Comparison of ENCODE assay signal across 11 mouse cellular contexts in genomic region chr5:110142309-110142708, GRCm38 (mm10). TPM values are rescaled to one million over a fixed set of nuclear protein-coding genes. Genes with fewer than 3 reads are reported as not detected.
A peak's percentile ranks its signal among the peaks of the same experiment; 100 is the strongest.
DNase-seq lines count a peak whose midpoint lies in the region; ATAC-seq and TF ChIP-seq lines count a peak whose summit lies in the region.
"Had no signal": no experiment of that assay in that cellular context is flagged by ENCODE, and none has a peak within 500 bp of the region (broad histone marks: within the 10 kb centered on the region; RNA-seq: fewer than 3 reads in every experiment).

No protein-coding gene starts in this region.

- no peak overlapping the region for H3K27ac ChIP-seq in liver, adult 2 months (replicated peaks; ENCODE audit: insufficient read depth, low read depth, low read length)
- H3K27ac ChIP-seq in liver, embryonic 12.5 days = no peak overlapping the region
- no peak overlapping the region for H3K27ac ChIP-seq in limb, embryonic 10.5 days
- H3K27ac ChIP-seq: heart, embryonic 15.5 days; neural tube, embryonic 15.5 days had no signal

- no peak for TF ChIP-seq POLR2A in liver, adult 2 months (IDR thresholded peaks at IDR 0.05; ENCODE audit: extremely low read depth, insufficient read depth, low read length)

- H3K4me3 ChIP-seq in liver, adult 2 months (ENCODE audit: insufficient read depth, low read depth, low read length) = no peak overlapping the region
- H3K4me3 ChIP-seq in liver, embryonic 12.5 days = no peak overlapping the region
- no peak overlapping the region for H3K4me3 ChIP-seq in limb, embryonic 10.5 days
- H3K4me3 ChIP-seq: heart, embryonic 15.5 days; neural tube, embryonic 15.5 days had no signal

- no peaks in the 10 kb centered on the region; the same call in 1 of the 2 replicates for H3K79me2 ChIP-seq in liver, adult 2 months (ENCODE audit: control insufficient read depth, insufficient read depth, low read length)

- no peak for ATAC-seq in liver, embryonic 12.5 days
- no peak for ATAC-seq in CD4-positive, CD25-positive, alpha-beta regulatory T cell, adult 4 months

- H3K27me3 ChIP-seq in liver, adult 2 months (ENCODE audit: control insufficient read depth, insufficient read depth, low read length) = no peaks in the 10 kb centered on the region
- no peaks in the 10 kb centered on the region for H3K27me3 ChIP-seq in liver, embryonic 12.5 days (replicated peaks)
- H3K27me3 ChIP-seq in limb, embryonic 10.5 days (ENCODE audit: low read depth, poor library complexity, severe bottlenecking) = no peaks in the 10 kb centered on the region
- H3K27me3 ChIP-seq: heart, embryonic 15.5 days; neural tube, embryonic 15.5 days had no signal

- peak; percentile 12 for DNase-seq in gastrocnemius, postnatal 14 days
- no peak for DNase-seq in gastrocnemius, postnatal 36 days
- peak; percentile 8 for DNase-seq in liver, adult 2 months (ENCODE audit: extremely low read depth, low read depth, low spot score)
- DNase-seq in fibroblast of lung, adult 2 months (ENCODE audit: low read depth) = peak; percentile 68
- no peak for DNase-seq in retina, embryonic 14.5 days (ENCODE audit: low spot score)
- DNase-seq in limb, embryonic 10.5 days (ENCODE audit: low spot score) = no peak
- DNase-seq: layer of hippocampus, postnatal 36 days had no signal

- no peaks in the 10 kb centered on the region for H3K9me3 ChIP-seq in liver, embryonic 12.5 days (replicated peaks)
- no peaks in the 10 kb centered on the region for H3K9me3 ChIP-seq in limb, embryonic 10.5 days (replicated peaks)
- H3K9me3 ChIP-seq: heart, embryonic 15.5 days; neural tube, embryonic 15.5 days had no signal

- WGBS in liver, adult 2 months = 89% methylated on average over 2 of the region's 2 CpGs
- WGBS in liver, embryonic 12.5 days (ENCODE audit: insufficient replicate concordance) = 78% methylated on average over 2 of the region's 2 CpGs
- 92% methylated on average over 2 of the region's 2 CpGs for WGBS in limb, embryonic 10.5 days

- peaks cover 43% of the 10 kb centered on the region for H3K36me3 ChIP-seq in liver, adult 2 months (ENCODE audit: control insufficient read depth, insufficient read depth, low read length)
- H3K36me3 ChIP-seq in liver, embryonic 12.5 days = peaks cover 87% of the 10 kb centered on the region
- peaks cover 69% of the 10 kb centered on the region for H3K36me3 ChIP-seq in limb, embryonic 10.5 days

- no peak overlapping the region for H3K9ac ChIP-seq in liver, adult 2 months (ENCODE audit: low read depth, low read length)
- H3K9ac ChIP-seq in liver, embryonic 12.5 days = no peak overlapping the region
- H3K9ac ChIP-seq: heart, embryonic 15.5 days; neural tube, embryonic 15.5 days had no signal

- intact Hi-C loops in gastrocnemius, postnatal 14 days (cut with DNase I; ENCODE audit: low total_unique reads) = no loop called here
- intact Hi-C loops in gastrocnemius, postnatal 36 days (cut with DNase I) = no loop called here

- H3K4me1 ChIP-seq in liver, adult 2 months (ENCODE audit: control insufficient read depth, insufficient read depth, low read length) = no peaks in the 10 kb centered on the region
- peaks cover 11% of the 10 kb centered on the region for H3K4me1 ChIP-seq in liver, embryonic 12.5 days
- no peaks in the 10 kb centered on the region for H3K4me1 ChIP-seq in limb, embryonic 10.5 days

- no peak overlapping the region for H3K4me2 ChIP-seq in liver, embryonic 12.5 days
- H3K4me2 ChIP-seq: heart, embryonic 15.5 days; neural tube, embryonic 15.5 days had no signal

- TF ChIP-seq CTCF in liver, adult 2 months (IDR thresholded peaks at IDR 0.05; ENCODE audit: low read depth, low read length) = no peak

RNA-seq across cellular contexts. Expression of gene Chfr, which starts 6.7 kb away (rescaled TPM):
- 10 to 100 TPM; 13.1 TPM for total RNA-seq in gastrocnemius, postnatal 14 days (2021)
- 10 to 100 TPM; 12.3 to 14.1 TPM for total RNA-seq in gastrocnemius, postnatal 36 days (2021)
- total RNA-seq in liver, adult 2 months (2014; rRNA removed) = 17.3 and 18.4 TPM in 2 replicates
- polyA plus RNA-seq in liver, adult 2 months (2012; rRNA removed) = 19.8 and 19.9 TPM in 2 replicates
- 29.1 and 30.5 TPM in 2 replicates for polyA plus RNA-seq in liver, embryonic 12.5 days (2016; fragmentation: Nextera tagmentation; extraction: Ambion mirVana)
- polyA plus RNA-seq in CD4-positive, CD25-positive, alpha-beta regulatory T cell, adult 4 months (2017; shearing (Covaris generic)) = 10 to 100 TPM; 51.4 to 68.2 TPM
- 30.4 and 31.4 TPM in 2 replicates for polyA plus RNA-seq in limb, embryonic 10.5 days (2016; fragmentation: Nextera tagmentation; extraction: Ambion mirVana)

RNA-seq across cellular contexts. Expression of gene Zfp605, which starts 32.4 kb away (rescaled TPM):
- total RNA-seq in gastrocnemius, postnatal 14 days (2021) = 1 to 10 TPM; 2.9 to 3.2 TPM
- 1 to 10 TPM; 3.0 to 3.2 TPM for total RNA-seq in gastrocnemius, postnatal 36 days (2021)
- 2.5 and 2.6 TPM in 2 replicates for total RNA-seq in liver, adult 2 months (2014; rRNA removed)
- polyA plus RNA-seq in liver, adult 2 months (2012; rRNA removed) = 0.19 and 0.32 TPM in 2 replicates
- 1.9 and 2.0 TPM in 2 replicates for polyA plus RNA-seq in liver, embryonic 12.5 days (2016; fragmentation: Nextera tagmentation; extraction: Ambion mirVana)
- polyA plus RNA-seq in CD4-positive, CD25-positive, alpha-beta regulatory T cell, adult 4 months (2017; shearing (Covaris generic)) = 1 to 10 TPM; 4.0 to 4.5 TPM
- polyA plus RNA-seq in limb, embryonic 10.5 days (2016; fragmentation: Nextera tagmentation; extraction: Ambion mirVana) = 4.4 and 5.2 TPM in 2 replicates

RNA-seq across cellular contexts. Expression of gene Golga3, which starts 34.2 kb away (rescaled TPM):
- 10 to 100 TPM; 32.2 to 34.4 TPM for total RNA-seq in gastrocnemius, postnatal 14 days (2021)
- total RNA-seq in gastrocnemius, postnatal 36 days (2021) = 10 to 100 TPM; 36.4 to 39.9 TPM
- total RNA-seq in liver, adult 2 months (2014; rRNA removed) = 11.6 TPM in 2 replicates
- 4.3 and 5.4 TPM in 2 replicates for polyA plus RNA-seq in liver, adult 2 months (2012; rRNA removed)
- 13.5 and 14.0 TPM in 2 replicates for polyA plus RNA-seq in liver, embryonic 12.5 days (2016; fragmentation: Nextera tagmentation; extraction: Ambion mirVana)
- polyA plus RNA-seq in CD4-positive, CD25-positive, alpha-beta regulatory T cell, adult 4 months (2017; shearing (Covaris generic)) = 10 to 100 TPM; 19.7 to 37.2 TPM
- polyA plus RNA-seq in limb, embryonic 10.5 days (2016; fragmentation: Nextera tagmentation; extraction: Ambion mirVana) = 17.5 and 23.1 TPM in 2 replicates

RNA-seq across cellular contexts. Expression of gene Gtpbp6, which starts 34.3 kb away (rescaled TPM):
- total RNA-seq in gastrocnemius, postnatal 14 days (2021) = 10 to 100 TPM; 11.1 to 14.3 TPM
- total RNA-seq in gastrocnemius, postnatal 36 days (2021) = 10 to 100 TPM; 13.6 to 14.3 TPM
- total RNA-seq in liver, adult 2 months (2014; rRNA removed) = 9.0 and 10.7 TPM in 2 replicates
- polyA plus RNA-seq in liver, adult 2 months (2012; rRNA removed) = 32.9 and 45.2 TPM in 2 replicates
- 13.7 and 17.5 TPM in 2 replicates for polyA plus RNA-seq in liver, embryonic 12.5 days (2016; fragmentation: Nextera tagmentation; extraction: Ambion mirVana)
- polyA plus RNA-seq in CD4-positive, CD25-positive, alpha-beta regulatory T cell, adult 4 months (2017; shearing (Covaris generic)) = 10 to 100 TPM; 10.9 to 18.3 TPM
- 34.3 and 35.3 TPM in 2 replicates for polyA plus RNA-seq in limb, embryonic 10.5 days (2016; fragmentation: Nextera tagmentation; extraction: Ambion mirVana)

RNA-seq across cellular contexts. Expression of gene Plcxd1, which starts 42.5 kb away (rescaled TPM):
- not detected for total RNA-seq in gastrocnemius, postnatal 14 days (2021)
- not detected for total RNA-seq in gastrocnemius, postnatal 36 days (2021)
- 0.13 and 0.92 TPM in 2 replicates for total RNA-seq in liver, adult 2 months (2014; rRNA removed)
- polyA plus RNA-seq in liver, adult 2 months (2012; rRNA removed) = 0.62 and 2.0 TPM in 2 replicates
- polyA plus RNA-seq in liver, embryonic 12.5 days (2016; fragmentation: Nextera tagmentation; extraction: Ambion mirVana) = 0.57 and 0.82 TPM in 2 replicates
- polyA plus RNA-seq in CD4-positive, CD25-positive, alpha-beta regulatory T cell, adult 4 months (2017; shearing (Covaris generic)) = 1 to 10 TPM in 1 of 2 experiments, under 1 TPM in 1; 0.89 to 2.3 TPM
- 1.8 and 2.1 TPM in 2 replicates for polyA plus RNA-seq in limb, embryonic 10.5 days (2016; fragmentation: Nextera tagmentation; extraction: Ambion mirVana)

Comparison
In these comparisons a context has a peak if more than half of its experiments do, and no peak if none do; other contexts are left out.
1. DNase-seq: peak in gastrocnemius, postnatal 14 days (single experiment), liver, adult 2 months (single experiment) and fibroblast of lung, adult 2 months (single experiment); none in gastrocnemius, postnatal 36 days (0 of 2), retina, embryonic 14.5 days (single experiment) and limb, embryonic 10.5 days (single experiment).